Mouse (Mus musculus) cerebellum, adult 11 months (tissue): ENCODE results near the gene Atf7ip2.
"Not testable (repeated sequence)": the region's sequence is repeated elsewhere in the genome, so short reads cannot be mapped to it uniquely, and the experiment has no call there.

Experiments
- DNase-seq: peaks from one replicate; pipeline ENCODE4 v3.0.0; 2022

Gene Atf7ip2

DNA sequence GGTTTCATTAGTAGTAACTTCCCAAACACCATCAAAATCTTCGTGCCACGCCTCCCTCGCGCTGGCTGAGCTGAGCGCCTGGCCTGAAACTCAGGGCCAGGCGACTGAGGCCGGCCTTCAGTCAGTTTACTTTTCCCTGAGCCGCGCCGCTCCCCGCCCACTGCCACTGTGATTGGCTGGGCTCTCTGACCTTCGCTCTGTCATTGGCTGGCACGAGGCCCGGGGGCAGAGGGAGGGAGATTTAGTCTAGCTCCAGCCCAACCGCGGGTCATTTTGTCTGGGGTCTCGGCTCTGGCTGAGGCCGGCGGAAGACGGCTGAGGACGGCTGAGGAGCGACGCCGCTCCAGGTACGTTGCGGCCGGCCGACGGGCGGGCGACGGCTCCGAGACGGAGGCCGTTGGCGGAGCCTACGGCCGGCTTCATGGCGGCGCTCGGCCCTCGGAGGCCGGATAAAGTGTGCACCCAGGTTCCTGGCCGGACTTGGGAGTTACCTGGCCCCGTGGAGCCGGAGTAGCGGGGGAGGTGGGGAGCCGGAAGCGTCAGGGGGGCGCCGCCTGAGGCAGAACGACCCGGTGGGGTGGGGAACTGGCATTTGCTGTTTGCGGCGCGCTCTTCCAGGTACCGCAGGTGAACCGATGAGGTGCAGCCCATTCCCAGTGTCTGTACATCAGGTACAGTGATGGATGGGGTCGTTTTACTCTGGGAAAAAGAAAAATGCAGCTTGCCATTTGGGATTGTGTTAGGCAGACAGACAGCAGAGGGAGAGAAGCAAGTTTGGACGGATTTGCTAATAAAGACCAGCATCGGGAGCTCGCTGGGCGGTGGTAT lies at the start of gene Atf7ip2:
Gene Atf7ip2, plus strand, starts transcription at position 34 of the 828 bp plus-strand sequence.
- peak; percentile 48 for DNase-seq

- DNase-seq: no peak
Measured at GRCm38 (mm10) chr16:10143166-10143565, 49.3 kb upstream of the Atf7ip2 start.

GRCm38 (mm10) chr16:10147401-10147800 lies 45.1 kb upstream of the Atf7ip2 start:
- DNase-seq: no peak

DNA sequence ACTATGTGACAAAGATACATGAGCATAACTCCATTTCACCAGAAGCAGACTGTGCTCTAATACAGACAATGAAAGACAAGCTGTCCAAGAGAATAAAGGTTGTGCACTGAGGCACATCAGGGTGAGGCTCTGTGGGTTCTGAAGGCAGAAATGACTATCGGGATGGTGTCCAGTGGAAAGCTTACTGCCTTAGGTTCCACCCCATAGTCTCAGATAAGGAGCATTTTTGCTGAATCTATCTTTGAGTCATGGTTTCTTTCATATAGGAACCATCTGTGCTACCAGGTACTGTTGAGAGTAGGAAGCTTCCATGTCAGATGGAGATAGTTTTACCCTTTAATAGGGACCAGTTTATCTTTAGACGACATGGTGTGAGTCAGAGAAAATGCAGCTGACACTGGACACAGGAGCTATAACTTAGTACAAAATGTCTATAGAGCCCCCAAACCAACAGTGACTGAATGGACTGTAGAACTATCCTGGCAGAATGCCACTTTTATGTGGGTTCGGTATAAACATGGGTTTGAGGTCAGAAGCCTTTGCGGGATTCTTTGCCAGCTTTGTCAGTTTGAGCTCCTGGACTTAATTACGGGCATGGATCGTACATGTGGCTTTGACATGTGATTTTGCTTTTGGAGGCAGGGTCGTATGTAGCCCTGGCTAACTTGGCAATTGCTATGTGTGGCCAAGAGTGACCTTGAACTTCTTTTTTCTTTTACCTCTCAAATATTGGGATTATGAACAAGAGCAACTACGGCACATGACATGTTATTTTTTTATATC lies 23.2 kb upstream of the Atf7ip2 start:
- DNase-seq: no peak

DNA sequence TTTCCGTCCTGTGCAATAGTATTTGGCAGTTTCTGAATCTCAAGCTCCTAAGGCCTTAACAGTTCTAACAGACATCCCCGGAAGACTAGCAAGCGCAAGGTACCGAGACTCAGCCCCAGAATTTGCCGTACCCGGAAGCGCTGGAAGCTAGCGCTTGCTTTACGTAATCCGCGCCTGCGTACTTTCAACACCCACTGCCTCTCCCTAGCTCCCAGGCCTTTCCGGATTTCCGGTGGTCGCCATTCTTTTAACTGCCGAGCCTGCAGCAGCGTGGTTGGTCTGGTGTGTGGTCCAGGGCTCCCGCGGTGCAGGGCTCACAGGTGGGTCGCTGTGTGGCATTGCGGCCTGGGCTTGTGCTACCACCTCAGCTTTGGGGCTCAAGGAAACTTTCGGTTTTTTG lies 22.5 kb upstream of the Atf7ip2 start, which contains the start of gene Rpl39l:
Gene Rpl39l, plus strand, starts transcription at position 222 of the 400 bp plus-strand sequence.
- no peak for DNase-seq

DNA sequence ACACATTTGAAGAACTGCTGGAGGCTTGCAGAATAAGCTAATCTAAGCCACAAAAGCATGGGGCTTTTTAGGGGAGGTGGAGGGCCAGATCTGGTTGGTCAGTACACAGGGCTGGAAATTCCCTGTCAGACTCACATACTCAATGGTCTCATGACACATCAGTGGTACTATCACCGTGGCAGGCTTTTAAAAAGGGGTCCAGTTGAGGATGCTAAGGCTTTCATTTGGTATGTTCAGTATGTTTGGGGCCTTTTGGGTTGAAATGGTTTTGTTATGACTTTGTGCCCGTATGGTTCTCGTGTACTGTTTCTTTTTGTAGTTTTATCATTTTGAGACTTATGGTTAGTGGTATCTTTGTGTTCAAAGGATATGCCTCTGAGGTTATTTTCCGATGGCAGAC lies 21.2 kb upstream of the Atf7ip2 start:
- no peak for DNase-seq

GRCm38 (mm10) chr16:10172179-10172820 lies 20.2 kb upstream of the Atf7ip2 start:
- no peak for DNase-seq

- DNase-seq: not testable (repeated sequence)
Measured at GRCm38 (mm10) chr16:10187461-10187860, 5.1 kb upstream of the Atf7ip2 start.

DNA sequence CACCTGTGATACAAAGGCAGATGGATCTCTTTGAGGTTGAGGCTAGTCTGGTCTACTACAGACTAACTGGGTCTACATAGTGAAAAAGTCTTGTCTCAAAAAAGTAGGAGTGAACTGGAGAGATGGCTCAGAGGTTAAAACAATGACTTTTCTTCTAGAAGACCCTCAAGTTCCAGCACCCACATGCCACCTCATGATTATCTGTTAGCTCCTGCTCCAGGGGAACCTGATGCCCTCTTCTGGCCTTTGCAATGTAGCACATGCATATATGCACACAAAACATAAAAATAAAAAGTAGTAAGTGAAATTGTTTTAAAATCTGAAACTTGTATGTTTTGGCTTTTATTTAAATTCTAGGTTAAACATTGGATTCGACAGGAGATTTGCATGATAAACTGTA lies 16.3 kb downstream of the Atf7ip2 start:
- DNase-seq: no peak

DNA sequence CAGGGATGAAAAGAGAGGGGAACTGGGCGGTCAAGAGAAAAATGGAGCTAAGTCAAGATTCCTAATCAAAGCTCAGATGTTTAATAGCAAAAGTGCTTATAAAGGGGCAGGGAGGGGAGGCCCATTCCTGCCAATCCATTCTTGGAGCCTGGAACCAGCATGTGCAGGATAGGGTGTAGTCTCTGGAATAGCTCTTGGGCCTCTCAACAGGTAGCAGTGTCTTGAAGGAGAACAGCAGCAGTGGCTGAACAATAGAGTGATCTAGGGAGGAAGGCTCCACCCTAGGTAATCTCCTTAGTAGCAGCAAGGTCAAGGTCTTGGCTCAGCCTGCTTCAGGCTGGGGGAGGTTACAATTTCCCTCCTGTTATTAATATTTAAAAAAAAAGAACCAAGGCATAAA lies 23.9 kb downstream of the Atf7ip2 start:
- not testable (repeated sequence) for DNase-seq

DNA sequence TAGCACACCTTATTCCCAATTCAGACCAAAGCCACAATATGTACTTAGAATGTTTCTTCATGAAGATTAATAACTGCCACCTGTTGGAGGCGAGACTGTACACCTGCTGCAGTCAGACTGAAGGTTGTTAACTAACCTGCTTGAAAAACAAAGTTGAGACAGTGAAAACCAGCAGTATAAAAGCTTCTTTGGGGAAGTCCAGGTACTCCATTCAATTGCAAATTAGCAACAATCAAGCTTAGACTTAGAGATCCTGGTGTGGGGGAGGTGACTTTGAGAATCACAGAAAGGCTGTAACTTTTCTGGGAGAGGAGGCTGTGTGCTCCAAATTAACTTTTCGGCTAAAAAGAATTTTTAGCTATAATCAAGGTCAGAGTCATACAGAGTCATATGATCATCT lies 24.5 kb downstream of the Atf7ip2 start:
- DNase-seq: not testable (repeated sequence)

DNA sequence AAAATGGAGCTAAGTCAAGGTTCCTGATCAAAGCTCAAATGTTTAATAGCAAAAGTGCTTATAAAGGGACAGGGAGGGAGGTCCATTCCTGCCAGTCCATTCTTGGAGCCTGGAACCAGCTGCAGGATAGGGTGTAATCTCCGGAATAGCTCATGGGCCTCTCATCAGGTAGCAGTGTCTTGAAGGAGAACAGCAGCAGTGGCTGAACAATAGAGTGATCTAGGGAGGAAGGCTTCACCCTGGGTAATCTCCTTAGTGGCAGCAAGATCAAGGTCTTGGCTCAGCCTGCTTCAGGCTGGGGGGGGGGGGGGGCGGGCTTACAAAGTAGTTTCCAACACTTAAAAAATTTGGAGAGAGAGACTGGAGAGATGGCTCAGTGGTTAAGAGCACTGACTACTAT lies 34.8 kb downstream of the Atf7ip2 start:
- no peak for DNase-seq

- DNase-seq: no peak
Measured at GRCm38 (mm10) chr16:10236601-10237000, 44.1 kb downstream of the Atf7ip2 start.

DNA sequence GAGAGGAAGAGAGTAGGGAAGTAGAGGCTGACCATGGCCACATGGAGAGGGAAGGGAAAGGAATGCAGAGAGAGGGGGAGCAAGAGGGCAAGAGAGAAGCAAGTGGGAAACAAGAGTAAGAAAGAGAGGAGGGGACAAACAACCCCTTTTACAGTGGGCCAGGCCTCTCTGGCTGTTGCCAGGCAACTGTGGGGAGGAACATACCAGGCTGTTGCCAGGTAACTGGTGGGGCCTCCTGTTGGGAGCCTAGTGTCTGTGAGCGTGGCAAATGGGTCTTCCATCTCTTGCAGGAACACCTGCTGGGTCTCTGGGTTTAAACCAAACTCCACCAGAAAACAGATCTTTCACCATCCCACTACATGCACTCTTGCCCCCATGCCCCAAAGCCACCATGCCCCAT lies 61.5 kb downstream of the Atf7ip2 start:
- no peak for DNase-seq

DNA sequence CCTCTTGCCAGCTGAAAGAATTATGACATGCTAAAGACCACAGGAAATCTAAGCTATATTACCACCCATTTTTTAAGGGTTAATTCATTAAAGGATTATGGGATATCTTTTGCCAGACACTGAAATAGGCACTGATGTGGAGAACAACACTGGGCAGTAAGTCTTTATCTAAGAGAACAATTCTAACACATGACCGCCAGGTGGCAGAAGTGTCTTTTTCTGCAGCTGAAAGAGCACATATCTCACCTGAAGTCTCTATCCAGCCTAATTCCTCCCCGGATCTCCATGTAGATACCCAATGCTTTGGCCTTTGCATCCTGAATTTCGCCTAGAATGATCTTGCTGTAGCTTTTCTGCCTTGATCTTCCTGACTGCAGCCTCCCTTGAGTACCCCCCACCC lies 79.7 kb downstream of the Atf7ip2 start:
- peak; percentile 21 for DNase-seq

DNA sequence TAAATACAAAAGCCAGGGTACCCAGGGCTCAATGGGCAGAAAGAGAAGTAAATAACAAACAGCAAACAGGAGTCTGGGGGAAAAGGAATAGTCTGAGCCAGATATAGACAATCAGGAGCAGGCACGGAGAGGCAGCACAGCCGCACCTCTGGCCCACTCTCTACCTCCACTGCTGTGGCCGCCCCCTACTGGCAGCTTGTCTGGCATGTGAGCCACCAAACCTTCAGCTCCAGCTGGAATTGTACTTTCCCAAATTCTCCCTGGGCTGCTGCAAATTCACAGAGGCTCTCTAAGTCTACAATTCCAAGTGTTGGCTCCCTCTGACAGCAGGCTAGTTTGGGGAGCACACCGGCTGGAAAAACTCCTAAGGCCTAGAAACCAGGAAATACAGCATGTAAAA lies 82.0 kb downstream of the Atf7ip2 start:
- no peak for DNase-seq

DNA sequence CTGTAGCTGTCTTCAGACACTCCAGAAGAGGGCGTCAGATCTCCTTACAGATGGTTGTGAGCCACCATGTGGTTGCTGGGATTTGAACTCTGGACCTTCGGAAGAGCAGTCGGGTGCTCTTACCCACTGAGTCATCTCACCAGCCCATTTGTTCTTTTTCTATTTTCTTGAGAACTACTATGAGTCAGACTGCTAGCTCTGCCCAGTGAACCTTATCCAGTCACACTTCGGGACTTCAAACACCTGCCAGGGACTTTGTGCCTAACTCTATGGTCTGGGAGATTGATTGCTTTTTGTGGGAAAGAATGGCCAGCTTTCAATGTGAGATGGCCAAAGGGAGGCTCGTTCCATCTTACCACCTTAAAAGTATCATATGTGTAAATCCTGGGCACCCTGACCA lies 84.3 kb downstream of the Atf7ip2 start:
- DNase-seq: not testable (repeated sequence)

DNA sequence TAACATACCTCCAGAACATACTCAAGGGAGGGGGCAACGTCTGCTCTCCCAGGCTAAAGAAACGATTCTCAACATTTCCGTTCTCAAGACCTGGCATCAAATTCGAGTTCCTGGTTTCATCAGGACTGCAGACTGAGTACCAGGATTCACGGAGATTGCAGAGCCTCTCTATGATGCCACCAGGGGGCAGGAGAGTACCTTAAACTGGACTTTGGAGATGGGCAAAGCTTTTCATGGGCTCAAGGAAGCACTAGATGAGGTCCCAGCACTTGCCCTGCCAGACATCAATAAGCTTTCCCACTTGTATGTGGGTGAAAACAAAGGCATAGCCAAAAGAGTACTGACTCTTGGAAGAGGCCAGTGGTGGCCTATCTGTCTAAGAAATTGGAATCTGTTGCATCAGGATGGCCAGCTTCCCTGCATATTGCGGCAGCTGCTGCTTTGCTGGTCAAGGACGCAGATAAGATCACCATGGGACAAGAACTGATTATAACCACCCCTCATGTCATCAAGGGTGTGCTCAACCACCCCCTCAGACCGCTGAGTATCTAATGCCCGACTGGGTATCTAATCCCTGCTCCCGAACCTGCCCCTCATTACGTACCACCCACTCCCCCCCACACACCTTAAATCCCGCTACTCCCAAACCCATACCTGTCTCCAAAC lies 87.9 kb downstream of the Atf7ip2 start:
- DNase-seq: peak; percentile 61

DNA sequence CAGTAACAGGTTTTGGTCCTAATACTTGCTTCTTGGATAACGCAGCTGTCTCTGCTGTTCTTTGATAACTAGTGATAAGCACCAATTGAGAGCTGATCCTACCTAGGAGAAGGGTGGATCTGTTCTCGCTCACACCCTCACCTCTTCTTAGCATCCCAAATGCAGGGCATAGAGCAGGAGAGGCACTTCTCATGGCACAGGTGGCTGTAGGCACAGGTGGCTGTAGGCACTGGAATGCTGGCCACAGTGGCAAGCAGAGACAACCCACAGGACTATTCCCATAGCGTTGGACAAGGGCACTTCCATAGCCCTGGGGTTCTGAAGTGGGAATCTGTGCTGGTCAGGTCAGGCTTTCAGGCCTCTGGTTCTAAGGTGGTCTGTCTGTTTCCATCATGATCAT lies 89.4 kb downstream of the Atf7ip2 start:
- no peak for DNase-seq

GRCm38 (mm10) chr16:10286513-10287268 lies 94.2 kb downstream of the Atf7ip2 start:
- DNase-seq: no peak

- DNase-seq: no peak
Measured at GRCm38 (mm10) chr16:10288115-10288514, 95.6 kb downstream of the Atf7ip2 start.
